Mouse (Mus musculus) kidney, adult 2 months (tissue): ENCODE results near the gene Capzb.

ENCODE experiments used
- CTCF ChIP-seq: fragments of 200-500 bp; conservative IDR thresholded peaks from 2 replicates; pipeline ENCODE4 v1.5.1; 2011; ENCODE audit warnings: low read depth, mild to moderate bottlenecking, control low read depth, low read length, moderate library complexity, mixed read lengths; ENCODE audit not compliant: insufficient read depth, insufficient read length
- POLR2A ChIP-seq: fragments of 200-500 bp; IDR thresholded peaks from one replicate; pipeline ENCODE4 v1.6.1; 2011; ENCODE audit warnings: low read depth, low read length, control low read depth

DNA sequence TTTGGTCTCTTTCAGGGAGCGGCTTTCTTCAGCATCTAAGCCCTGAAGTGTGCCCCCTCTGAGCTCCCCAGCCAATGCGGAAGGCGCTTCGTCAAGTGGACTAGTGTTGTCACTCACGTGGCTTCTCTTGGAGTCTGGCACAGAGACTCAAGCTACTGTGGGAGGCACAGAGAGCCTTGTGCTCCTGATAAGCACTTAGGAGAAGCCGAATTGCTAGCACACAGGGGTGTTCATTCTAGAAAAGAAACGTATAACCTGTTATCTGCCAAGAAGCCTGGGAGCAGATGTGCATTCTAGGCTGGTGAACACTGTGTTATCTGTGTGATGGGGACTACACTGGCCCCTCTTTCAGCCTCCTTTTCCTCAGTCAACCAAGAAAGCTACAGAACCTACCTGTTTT lies 142.8 kb downstream of the Capzb start:
- TF ChIP-seq CTCF: no peak
- no peak for TF ChIP-seq POLR2A
